Mouse (Mus musculus): ENCODE measurements around the gene 1700013G24Rik. TPM values are rescaled to one million over a fixed set of nuclear protein-coding genes. Genes with fewer than 3 reads are reported as not detected.

The 1700013G24Rik gene
- polyA plus RNA-seq, 1 experiment from 2014 or later = not detected

DNA sequence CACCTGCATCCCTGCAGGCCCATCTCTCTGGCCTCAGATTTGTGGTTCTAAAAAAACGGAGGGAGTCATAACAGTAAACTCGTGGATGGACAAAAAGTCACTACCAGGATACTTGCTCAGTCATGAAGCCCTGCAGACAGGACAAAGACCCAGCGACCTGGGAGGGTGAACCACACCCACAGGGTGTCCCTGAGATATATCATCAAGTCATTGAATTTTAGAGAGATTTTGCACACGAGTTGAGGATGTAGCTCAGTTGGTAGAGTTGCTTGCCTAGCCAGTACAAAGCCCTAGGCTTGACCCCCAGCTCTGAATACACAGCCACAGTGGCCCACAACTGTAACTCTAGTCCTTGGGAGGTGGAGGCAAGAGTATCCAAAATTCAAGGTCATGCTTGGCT, 8.1 kb downstream of the 1700013G24Rik start:
- H3K4me2 ChIP-seq (replicated peaks; ENCODE audit: low read depth, low read length) = no peak overlapping the region
- H3K9me3 ChIP-seq (ENCODE audit: low read length) = no peaks in the 10 kb centered on the region
- no peak overlapping the region for H3K27ac ChIP-seq (ENCODE audit: low read length)
- WGBS = 71% methylated on average over 4 of the region's 4 CpGs
- H3K9ac ChIP-seq (replicated peaks; ENCODE audit: low read depth) = no peak overlapping the region
- no peak for DNase-seq (ENCODE audit: low spot score)
- H3K4me3 ChIP-seq (ENCODE audit: low read depth, low read length) = no peak overlapping the region
- H3K36me3 ChIP-seq (ENCODE audit: insufficient read depth, low read length) = no peaks in the 10 kb centered on the region
- ATAC-seq = no peak
- H3K27me3 ChIP-seq (replicated peaks; ENCODE audit: insufficient read depth, low read length) = no peaks in the 10 kb centered on the region
- H3K4me1 ChIP-seq (ENCODE audit: insufficient read depth, low read depth, low read length) = peaks cover 12% of the 10 kb centered on the region
- TF ChIP-seq CTCF (IDR thresholded peaks at IDR 0.05) = no peak
- TF ChIP-seq EP300 (IDR thresholded peaks at IDR 0.05) = no peak

DNA sequence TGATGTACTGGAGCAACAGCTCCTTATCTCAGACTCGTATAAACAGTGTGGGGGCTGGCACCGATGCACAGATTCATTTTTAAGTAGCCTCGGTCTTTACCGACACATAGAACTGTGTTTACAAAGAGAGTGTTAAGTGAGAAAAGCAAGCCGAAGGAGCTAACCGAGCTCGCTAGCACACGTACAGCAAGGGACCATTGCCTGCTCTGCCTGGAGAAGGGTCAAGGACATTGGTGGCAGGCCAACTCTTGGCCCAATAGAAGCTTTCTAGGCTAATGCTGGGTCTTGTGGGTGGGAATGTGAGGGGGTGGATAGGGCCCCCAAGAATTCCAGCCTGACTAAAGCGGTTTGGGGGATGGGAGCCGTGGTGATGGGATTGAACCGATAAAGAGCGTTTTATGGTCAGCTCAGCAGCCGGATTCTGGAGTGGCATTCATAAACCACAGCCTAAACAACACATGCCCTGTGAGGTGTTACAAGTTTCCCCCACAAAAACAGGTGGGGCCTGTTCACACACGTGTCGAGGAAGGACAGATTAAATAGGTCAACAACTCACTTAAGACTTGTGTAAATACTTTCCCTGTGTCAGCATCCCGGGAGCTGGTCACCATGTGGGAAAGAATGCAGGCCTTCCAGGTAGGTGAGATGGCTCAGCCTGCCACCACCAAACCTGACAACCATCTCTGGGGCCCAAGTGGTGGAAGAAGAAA, 9.1 kb downstream of the 1700013G24Rik start:
- no peaks in the 10 kb centered on the region for H3K36me3 ChIP-seq (ENCODE audit: insufficient read depth, low read length)
- WGBS = 21% methylated on average over 16 of the region's 16 CpGs
- no peak overlapping the region for H3K4me3 ChIP-seq (ENCODE audit: low read depth, low read length)
- H3K4me2 ChIP-seq (replicated peaks; ENCODE audit: low read depth, low read length) = no peak overlapping the region
- DNase-seq (ENCODE audit: low spot score) (peak; percentile 93), ATAC-seq (peak; percentile 91)
- peaks cover 12% of the 10 kb centered on the region for H3K4me1 ChIP-seq (ENCODE audit: insufficient read depth, low read depth, low read length)
- peak; percentile 85 for TF ChIP-seq EP300 (IDR thresholded peaks at IDR 0.05)
- no peak for TF ChIP-seq CTCF (IDR thresholded peaks at IDR 0.05)
- H3K27me3 ChIP-seq (replicated peaks; ENCODE audit: insufficient read depth, low read length) = no peaks in the 10 kb centered on the region
- no peaks in the 10 kb centered on the region for H3K9me3 ChIP-seq (ENCODE audit: low read length)
- peak overlapping the region; percentile 74 for H3K27ac ChIP-seq (ENCODE audit: low read length)
- H3K9ac ChIP-seq (replicated peaks; ENCODE audit: low read depth) = no peak overlapping the region

DNA sequence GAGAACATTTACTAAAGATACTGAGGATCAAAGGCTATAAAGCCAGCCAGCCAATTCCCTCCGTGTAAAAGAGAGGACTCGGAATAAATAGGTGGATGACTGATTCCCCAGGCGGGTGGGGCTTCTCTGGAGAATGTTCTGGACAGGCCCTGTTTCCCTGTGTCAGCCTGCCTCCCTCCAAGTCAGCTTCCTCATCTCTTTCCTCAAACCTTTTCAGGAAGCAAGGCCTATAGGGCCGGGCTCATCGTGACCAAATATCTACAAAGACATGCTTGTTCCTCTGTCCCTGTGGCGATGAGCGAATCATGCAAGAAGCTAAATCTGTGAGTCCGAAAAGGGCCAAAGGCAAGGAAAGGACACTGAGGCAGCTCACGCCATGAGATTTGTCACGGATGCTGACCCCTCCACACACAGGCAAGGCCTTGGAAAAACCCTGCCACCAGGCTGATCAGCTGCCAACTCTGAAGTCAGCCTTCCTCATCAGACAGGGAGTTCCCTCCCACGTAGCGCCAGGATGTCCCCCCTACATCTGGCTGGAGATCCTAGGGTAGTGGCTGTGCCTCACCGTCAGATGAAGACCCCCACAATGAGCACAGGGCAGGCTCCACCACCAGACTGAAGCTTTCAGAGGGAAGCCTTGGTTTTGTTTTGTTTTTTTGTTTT, 12.2 kb downstream of the 1700013G24Rik start:
- Histone ChIP-seq H3K27ac (ENCODE audit: low read length) (0 out of 2 replicates have a peak overlapping the region, but pooled peaks have one; percentile 7), H3K9me3 (ENCODE audit: low read length) (no peaks in the 10 kb centered on the region), H3K27me3 (replicated peaks; ENCODE audit: insufficient read depth, low read length) (no peaks in the 10 kb centered on the region), H3K4me1 (ENCODE audit: insufficient read depth, low read depth, low read length) (peaks cover 21% of the 10 kb centered on the region), H3K4me3 (ENCODE audit: low read depth, low read length) (no peak overlapping the region), H3K9ac (replicated peaks; ENCODE audit: low read depth) (no peak overlapping the region), H3K36me3 (ENCODE audit: insufficient read depth, low read length) (no peaks in the 10 kb centered on the region), H3K4me2 (replicated peaks; ENCODE audit: low read depth, low read length) (no peak overlapping the region)
- 58% methylated on average over 13 of the region's 13 CpGs for WGBS
- ATAC-seq (no peak), DNase-seq (ENCODE audit: low spot score) (peak; percentile 50)
- TF ChIP-seq EP300 (IDR thresholded peaks at IDR 0.05) = peak; percentile 48; the same call in 1 of the 2 replicates
- TF ChIP-seq CTCF (IDR thresholded peaks at IDR 0.05) = no peak

DNA sequence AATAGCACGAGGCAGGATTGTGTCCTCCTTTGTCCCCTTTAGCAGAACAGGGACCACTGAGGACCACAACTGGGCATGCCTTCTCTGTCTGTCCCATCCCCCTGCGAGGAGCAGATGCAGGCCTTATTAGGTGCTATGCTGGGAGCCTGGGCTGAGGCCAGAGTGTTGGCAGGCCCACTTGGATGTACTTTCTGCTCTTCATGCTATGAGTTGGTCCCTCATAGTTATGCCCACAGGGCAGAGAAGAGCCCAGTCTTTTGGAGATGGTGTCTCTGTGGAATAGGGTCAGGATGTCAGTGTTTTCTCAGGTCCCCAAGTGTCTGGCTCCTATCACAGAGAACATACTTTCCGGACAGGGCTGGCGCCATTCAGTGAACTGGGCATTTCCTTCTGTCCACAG, 13.9 kb downstream of the 1700013G24Rik start:
- Histone ChIP-seq H3K27ac (ENCODE audit: low read length) (no peak overlapping the region), H3K4me1 (ENCODE audit: insufficient read depth, low read depth, low read length) (peaks cover 17% of the 10 kb centered on the region)

DNA sequence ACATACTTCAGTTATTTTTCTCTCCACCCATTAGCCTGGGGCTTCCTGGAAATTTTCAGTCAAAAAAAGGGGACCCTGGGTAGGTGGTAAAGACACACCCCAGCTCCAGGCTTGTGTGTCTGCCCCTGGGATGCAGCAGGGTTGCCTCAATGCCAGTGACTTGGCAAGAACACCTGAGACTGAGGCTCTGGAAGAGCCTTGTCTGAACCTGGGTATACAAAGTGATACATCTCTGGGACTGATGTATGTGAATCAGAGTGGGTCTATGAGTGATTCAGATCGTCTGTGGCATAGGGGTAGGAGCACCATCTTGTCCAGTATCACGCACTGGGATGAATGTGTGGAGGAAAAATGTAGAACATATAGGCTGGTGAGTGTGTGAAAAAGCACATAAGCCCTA, 14.4 kb downstream of the 1700013G24Rik start:
- peaks cover 17% of the 10 kb centered on the region for H3K4me1 ChIP-seq (ENCODE audit: insufficient read depth, low read depth, low read length)
- H3K36me3 ChIP-seq (ENCODE audit: insufficient read depth, low read length) = no peaks in the 10 kb centered on the region
- ATAC-seq (no peak), DNase-seq (ENCODE audit: low spot score) (no peak)
- H3K9me3 ChIP-seq (ENCODE audit: low read length) = no peaks in the 10 kb centered on the region
- TF ChIP-seq CTCF (IDR thresholded peaks at IDR 0.05) (no peak), EP300 (IDR thresholded peaks at IDR 0.05) (no peak)
- H3K4me3 ChIP-seq (ENCODE audit: low read depth, low read length) = no peak overlapping the region
- no peaks in the 10 kb centered on the region for H3K27me3 ChIP-seq (replicated peaks; ENCODE audit: insufficient read depth, low read length)
- peak overlapping the region; percentile 4; the same call in 1 of the 2 replicates for H3K27ac ChIP-seq (ENCODE audit: low read length)
- H3K4me2 ChIP-seq (replicated peaks; ENCODE audit: low read depth, low read length) = no peak overlapping the region
- no peak overlapping the region for H3K9ac ChIP-seq (replicated peaks; ENCODE audit: low read depth)
- WGBS = 87% methylated on average over 2 of the region's 2 CpGs

More for the DNA sequence above, 13.9 kb downstream of the 1700013G24Rik start:
- DNase-seq (ENCODE audit: low spot score) = peak; percentile 8
- ATAC-seq = no peak
- H3K4me2 ChIP-seq (replicated peaks; ENCODE audit: low read depth, low read length) = no peak overlapping the region
- no peaks in the 10 kb centered on the region for H3K36me3 ChIP-seq (ENCODE audit: insufficient read depth, low read length)
- 65% methylated on average over 4 of the region's 4 CpGs for WGBS
- TF ChIP-seq CTCF (IDR thresholded peaks at IDR 0.05) (no peak), EP300 (IDR thresholded peaks at IDR 0.05) (no peak)
- no peak overlapping the region for H3K9ac ChIP-seq (replicated peaks; ENCODE audit: low read depth)
- no peaks in the 10 kb centered on the region for H3K9me3 ChIP-seq (ENCODE audit: low read length)
- no peaks in the 10 kb centered on the region for H3K27me3 ChIP-seq (replicated peaks; ENCODE audit: insufficient read depth, low read length)
- no peak overlapping the region for H3K4me3 ChIP-seq (ENCODE audit: low read depth, low read length)

DNA sequence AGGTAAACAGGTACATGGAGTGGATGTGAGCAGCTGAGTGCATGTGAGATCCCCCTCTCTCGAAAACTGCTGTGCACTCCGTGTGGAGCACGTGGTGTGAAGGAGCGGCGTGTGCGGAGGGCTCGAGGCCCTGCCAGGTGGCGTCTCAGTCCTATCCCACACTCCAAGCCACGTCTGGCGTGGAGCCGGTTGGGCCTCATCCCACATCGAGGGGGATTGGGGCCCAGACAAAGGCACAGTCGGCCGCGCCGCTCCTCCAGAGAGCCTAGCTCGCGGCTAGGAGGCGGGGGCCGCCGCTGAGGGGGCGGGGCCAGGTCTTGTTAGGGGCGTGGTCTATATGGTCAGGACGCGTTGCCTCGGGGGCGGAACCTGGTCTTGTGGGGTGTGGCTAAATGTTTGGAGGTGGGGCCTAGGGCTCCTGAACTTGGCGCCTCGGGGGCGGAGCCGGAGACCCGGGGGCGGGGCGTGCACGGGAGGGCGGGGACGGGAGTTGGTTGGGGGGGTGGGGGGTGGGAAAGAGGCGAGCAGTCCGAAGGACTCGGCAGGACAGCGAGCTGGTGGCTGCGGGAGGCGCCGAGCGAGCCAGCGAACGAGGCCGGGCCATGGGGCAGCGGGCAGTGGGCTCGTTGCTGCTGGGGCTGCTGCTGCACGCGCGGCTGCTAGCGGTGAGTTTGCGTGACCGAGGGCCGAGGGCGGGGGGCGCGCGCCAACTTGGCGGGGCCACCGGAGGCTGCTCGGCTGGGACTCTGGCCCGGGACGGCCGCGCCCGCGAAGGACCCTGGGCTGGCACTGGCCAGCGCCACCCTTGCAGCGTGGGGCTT, 15.4 kb downstream of the 1700013G24Rik start, which contains the start of gene Hspg2:
Gene Hspg2, plus strand, starts transcription at position 510 of the 821 bp plus-strand sequence.
- H3K4me3 ChIP-seq (ENCODE audit: low read depth, low read length) = peak within 1 kb of the TSS; percentile 72
- H3K36me3 ChIP-seq (ENCODE audit: insufficient read depth, low read length) = no peaks in the 10 kb centered on the region
- peak within 1 kb of the TSS; percentile 87 for H3K27ac ChIP-seq (ENCODE audit: low read length)
- H3K27me3 ChIP-seq (replicated peaks; ENCODE audit: insufficient read depth, low read length) = no peaks in the 10 kb centered on the region
- H3K9ac ChIP-seq (replicated peaks; ENCODE audit: low read depth) = peak within 1 kb of the TSS; percentile 77
- H3K4me2 ChIP-seq (replicated peaks; ENCODE audit: low read depth, low read length) = peak within 1 kb of the TSS; percentile 96
- 2% methylated on average over 45 of the region's 72 CpGs for WGBS
- no peaks in the 10 kb centered on the region for H3K9me3 ChIP-seq (ENCODE audit: low read length)
- TF ChIP-seq EP300 (IDR thresholded peaks at IDR 0.05) (no peak), CTCF (IDR thresholded peaks at IDR 0.05) (peak; percentile 23; the same call in 1 of the 2 replicates)
- peak; percentile 95 for DNase-seq (ENCODE audit: low spot score)
- peaks cover 16% of the 10 kb centered on the region for H3K4me1 ChIP-seq (ENCODE audit: insufficient read depth, low read depth, low read length)
- peak; percentile 81 for ATAC-seq

Data from lung, postnatal 0 days (tissue).